Mouse (Mus musculus) left cerebral cortex, adult 18-20 months (tissue): ENCODE results near the gene 4933412E24Rik. TPM values are rescaled to one million over a fixed set of nuclear protein-coding genes. Genes with fewer than 3 reads are reported as not detected.

ENCODE experiments used
- DNase-seq, 2 experiments: peaks; one replicate each; pipeline ENCODE4 v3.0.0; 2021 to 2022; ENCODE audit warnings: low spot score in 2 of 2, mixed read lengths in 1 of 2
- long read RNA-seq, 2 experiments: library from polyadenylated mRNA; stranded (forward); transcript quantifications; one replicate each; pipeline ENCODE4 v2.0.0; 2021
- total RNA-seq, 2 experiments: library from RNA; stranded (reverse); gene quantifications; 2 replicates each; pipeline ENCODE4 v1.2.3; 2021

4933412E24Rik gene
- total RNA-seq, result not detected
- long read RNA-seq, experiment 1, result 0 reads
- long read RNA-seq, experiment 2, result 0 reads

DNA sequence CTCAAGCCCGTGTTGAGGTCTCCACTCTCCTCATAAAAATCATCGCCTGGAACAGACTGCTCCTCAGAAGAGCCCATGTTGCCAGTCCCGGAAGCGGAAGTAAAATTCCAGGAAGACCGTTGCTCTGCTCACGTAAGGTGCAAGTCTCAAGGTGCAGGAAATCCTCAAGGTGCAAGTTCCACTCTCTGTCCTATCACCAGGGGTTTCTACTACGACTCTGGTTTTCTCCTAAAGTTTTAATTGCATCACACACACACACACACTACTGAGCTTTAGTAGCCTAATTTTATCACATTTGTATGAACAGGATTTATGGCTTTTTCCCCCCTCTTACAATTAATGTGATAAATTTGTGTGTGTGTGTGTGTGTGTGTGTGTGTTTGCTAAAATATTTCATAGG lies at the start of gene 4933412E24Rik:
Gene 4933412E24Rik (minus strand): TSS at position 101 of the 400 bp plus-strand sequence.
- DNase-seq, result no peak

DNA sequence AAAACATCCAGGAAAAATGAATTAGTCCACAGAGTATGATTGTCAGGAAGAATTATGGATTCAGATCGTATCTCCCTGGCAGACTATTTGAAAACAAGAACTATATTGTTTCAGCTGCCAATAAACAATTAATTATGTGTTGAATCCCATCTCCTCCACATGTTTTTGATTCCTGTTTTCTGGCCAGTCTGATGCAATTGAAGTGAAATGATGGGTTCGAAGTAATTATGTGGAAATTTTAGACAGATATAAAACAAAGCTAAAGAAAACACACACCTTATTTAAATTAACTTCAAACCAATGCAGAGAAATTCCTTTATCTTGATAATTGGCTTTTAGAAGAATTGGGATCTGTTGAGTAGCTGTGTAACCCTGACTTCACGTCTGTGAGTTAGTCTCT lies 14.3 kb upstream of the 4933412E24Rik start:
- no peak for DNase-seq

DNA sequence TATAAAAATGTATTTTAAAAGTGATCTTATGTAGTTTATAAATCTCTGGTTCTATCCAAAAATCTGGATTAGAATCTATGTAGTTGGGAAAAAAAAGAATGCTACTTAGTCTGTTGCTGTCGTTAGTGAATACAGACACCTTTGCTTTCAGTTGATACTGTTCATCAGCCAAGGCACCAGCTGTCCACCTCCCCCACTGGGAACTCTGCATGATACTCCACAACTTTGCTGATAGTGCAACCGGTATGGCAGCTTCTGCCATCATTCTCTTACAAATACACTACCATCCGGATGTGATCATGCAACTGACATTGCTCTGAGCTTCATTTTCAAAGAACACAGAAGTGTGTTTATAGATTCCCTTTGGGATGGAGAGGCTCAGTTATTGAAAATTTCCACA lies 4.8 kb upstream of the 4933412E24Rik start:
- no peak for DNase-seq

DNA sequence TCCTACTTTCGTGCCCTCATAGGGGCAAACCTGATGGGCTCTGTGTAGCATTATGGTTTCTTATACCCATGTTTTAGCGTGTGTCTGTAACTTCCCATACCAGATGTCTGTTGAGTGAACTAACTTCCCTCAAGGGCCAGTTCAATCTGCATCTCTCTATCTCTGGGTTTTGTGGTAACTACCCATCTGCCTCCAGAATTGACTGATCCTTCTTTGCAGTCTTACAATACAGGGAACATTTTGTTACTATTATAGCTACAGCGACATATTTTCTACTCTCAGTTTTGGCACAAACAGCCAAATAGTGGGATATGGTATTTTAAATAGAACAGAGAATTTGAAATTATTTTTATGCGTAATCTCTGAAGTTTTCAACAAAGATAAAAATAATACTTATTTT lies 6.2 kb downstream of the 4933412E24Rik start:
- no peak for DNase-seq

DNA sequence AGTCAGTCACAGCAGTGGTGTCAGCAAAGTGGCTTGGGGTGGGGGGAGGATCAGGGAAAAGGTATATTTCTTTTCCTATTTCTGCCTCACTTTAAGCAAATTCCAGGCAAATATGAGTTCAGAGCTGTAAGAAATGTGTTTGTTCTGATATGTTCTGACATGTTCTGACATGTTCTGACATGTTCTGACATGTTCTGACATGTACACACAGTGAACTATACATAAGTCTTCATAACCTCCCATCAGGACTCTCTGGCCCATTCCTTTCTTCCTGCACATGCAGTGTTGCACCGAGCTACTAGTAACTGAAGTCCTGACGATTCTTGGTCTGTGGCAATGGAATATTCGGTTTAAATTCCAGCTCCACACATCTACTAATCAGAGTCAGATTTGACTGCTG lies 6.8 kb downstream of the 4933412E24Rik start:
- no peak for DNase-seq

DNA sequence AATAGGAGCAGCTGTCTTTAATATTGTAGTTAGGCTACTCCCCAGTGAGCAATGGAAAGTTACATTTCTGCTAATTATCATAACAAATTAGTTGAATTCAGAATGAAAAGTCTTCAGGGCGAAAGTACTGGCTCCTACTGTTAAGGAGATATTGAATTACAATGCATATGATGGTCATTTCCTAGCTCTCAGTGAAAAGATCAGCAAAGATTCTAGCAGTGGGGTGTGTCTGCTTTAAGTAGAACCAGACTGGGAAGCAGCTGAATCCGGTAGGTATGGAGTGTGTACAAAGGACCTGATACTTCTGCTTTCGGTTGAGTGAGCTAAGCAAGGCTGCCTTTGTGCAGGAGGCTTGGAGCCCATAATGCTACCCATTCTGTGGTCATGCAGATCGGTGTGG lies 32.6 kb downstream of the 4933412E24Rik start:
- DNase-seq, result no peak

DNA sequence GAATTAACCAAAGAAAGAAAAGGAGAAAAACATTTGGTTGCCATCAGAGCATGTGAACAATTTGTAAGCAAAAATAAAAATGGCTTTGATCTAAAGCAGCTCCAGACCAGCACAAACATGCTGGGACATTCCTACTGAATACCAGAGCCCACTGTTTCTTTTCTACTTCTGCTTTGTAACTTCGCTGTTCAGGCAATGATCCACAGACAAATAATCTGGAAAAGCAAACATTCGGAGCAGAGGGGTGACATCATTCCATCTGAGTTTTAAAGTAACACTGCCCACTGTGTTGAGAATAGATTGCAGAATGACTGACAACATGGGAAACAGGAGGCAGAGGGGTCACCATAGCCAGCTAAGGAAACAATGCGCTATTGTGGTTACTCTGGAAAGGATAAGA lies 41.1 kb downstream of the 4933412E24Rik start:
- DNase-seq, result no peak

DNA sequence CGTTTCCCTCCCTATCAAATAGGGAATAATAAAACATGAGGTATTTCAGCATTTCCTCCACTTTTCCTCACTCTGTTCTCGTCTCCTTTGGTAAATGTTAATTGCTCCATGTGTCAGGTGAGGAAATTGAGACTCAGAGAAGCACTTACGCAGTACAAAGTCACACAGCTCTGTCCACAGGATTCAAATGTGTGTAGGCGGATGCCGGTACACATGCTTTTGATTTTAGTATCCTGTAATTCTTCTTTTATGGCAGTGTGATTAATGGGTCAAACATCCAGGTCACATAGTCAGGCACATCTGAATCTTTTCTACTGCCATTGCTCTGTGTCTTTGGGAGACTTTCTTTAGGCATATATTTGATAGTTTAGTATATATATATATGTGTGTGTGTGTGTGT lies 41.8 kb downstream of the 4933412E24Rik start:
- DNase-seq, result no peak

DNA sequence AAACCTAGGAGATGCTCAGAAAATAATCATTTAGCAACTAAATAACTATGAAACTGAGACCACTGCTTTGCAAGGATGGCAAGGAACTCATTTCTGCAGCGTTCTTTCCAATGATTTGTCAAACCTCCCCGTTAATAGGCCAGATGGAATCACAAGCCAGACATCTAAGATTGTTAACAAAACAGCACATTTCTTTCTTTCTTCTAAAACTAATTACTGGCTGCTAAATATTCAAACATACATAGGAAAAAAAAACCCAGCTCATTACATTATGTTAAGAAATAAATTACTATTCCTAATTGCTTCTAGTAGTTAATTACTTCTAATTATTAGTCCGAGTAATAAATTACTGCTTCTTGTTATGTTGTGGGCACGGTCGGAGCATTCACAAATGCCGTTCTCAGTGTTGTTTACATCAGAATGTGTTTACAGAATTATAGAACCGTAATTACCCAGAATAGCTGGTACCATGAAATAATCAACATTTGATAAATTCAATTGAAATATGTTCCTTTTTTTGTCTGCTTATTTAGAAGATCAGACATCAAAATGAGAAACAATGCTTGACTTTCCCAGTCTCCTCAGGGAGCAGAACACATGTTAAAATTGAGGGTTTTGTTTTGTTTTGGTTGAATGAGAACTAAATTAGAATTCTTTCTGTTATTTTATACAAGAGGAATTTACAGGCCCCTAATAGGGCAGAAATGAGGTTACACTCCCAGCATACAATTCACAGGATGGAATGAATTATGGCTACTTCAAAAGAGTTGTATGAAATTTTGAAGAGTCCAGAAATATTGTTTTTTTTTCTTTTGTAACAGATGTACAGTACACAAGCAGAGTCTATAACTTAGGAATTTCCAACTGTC lies 42.5 kb downstream of the 4933412E24Rik start:
- DNase-seq, result no peak
